Mouse (Mus musculus): ENCODE data around the gene Tysnd1. TPM values are rescaled to one million over a fixed set of nuclear protein-coding genes. Genes with fewer than 3 reads are reported as not detected.

Tysnd1 gene
- polyA plus RNA-seq, 1 experiment: 5.6 TPM

DNA sequence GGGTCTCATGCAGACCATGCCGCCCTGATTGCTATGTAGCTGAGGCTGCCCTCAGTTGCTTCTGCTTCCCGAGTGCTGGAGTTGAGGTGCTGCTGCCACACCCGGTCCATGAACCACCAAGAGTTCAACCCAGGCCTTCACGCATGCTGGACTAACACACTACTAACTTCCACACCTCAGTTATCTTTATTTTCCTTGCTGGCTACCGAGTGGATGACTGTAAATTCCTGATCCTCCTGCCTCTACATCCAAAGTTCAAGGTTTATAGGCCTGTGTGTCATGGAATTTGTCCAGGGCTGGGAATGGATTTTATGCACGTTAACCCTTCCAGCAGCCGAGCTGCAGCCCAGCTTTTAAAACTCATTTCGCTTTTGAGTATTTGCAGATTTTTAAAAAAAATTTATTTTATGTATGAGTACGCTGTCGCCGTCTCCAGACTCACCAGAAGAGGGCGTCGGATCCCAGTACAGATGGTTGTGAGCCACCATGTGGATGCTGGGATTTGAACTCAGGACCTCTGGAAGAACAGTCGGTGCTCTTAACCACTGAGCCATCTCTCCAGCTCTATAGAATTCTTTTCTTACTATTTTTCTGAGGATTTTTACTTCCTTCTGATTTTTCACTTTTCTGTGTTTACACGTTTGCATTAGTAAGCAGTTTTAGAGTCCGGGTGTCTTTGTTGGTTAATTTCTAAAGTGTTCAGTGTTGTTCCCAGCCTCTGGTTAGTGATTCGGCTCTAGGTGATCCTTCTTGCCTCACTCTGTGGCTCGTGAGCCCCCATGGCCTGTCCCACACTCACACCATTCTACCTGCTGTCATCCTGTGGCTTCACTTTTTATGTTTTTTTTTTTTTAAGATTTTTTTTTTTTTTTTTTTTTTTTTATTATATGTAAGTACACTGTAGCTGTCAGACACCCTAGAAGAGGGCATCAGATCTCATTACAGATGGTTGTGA lies 38.1 kb upstream of the Tysnd1 start:
- H3K9me3 ChIP-seq (ENCODE audit: control insufficient read depth, low read length): no peaks in the 10 kb centered on the region
- H3K4me1 ChIP-seq (ENCODE audit: control insufficient read depth): peaks cover 2% of the 10 kb centered on the region; the same call in 1 of the 2 replicates
- TF ChIP-seq TAL1 (IDR thresholded peaks at IDR 0.05; ENCODE audit: low read length) (no peak), GATA1 (IDR thresholded peaks at IDR 0.05; ENCODE audit: low read length) (no peak)
- no peaks in the 10 kb centered on the region for H3K27me3 ChIP-seq (ENCODE audit: control insufficient read depth)
- H3K4me3 ChIP-seq (replicated peaks): no peak overlapping the region
- H3K36me3 ChIP-seq (ENCODE audit: control insufficient read depth): peaks cover 44% of the 10 kb centered on the region

DNA sequence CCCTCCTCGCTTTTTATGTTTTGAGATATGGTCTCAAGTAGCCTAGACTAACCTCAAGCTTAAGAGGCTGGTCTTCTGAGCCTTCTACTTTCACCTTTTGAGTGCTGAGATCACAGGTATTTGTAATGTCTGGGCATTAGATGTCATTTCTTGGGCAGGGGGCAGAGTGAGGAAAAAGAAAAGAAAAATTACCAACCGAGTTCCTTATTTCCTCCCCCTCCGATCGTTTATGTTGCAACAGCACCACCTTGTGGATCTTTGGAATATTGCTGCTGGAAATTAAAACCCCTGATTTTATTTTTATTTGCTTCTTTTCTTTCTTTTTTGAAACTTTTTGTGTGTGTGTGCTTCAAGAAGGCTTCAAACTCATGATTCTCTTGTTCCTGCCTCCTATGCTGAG lies 37.3 kb upstream of the Tysnd1 start:
- Histone ChIP-seq H3K4me1 (ENCODE audit: control insufficient read depth) (peaks cover 2% of the 10 kb centered on the region; the same call in 1 of the 2 replicates), H3K27me3 (ENCODE audit: control insufficient read depth) (no peaks in the 10 kb centered on the region), H3K9me3 (ENCODE audit: control insufficient read depth, low read length) (no peaks in the 10 kb centered on the region), H3K36me3 (ENCODE audit: control insufficient read depth) (peaks cover 49% of the 10 kb centered on the region), H3K4me3 (replicated peaks) (no peak overlapping the region)
- TF ChIP-seq GATA1 (IDR thresholded peaks at IDR 0.05; ENCODE audit: low read length): no peak

DNA sequence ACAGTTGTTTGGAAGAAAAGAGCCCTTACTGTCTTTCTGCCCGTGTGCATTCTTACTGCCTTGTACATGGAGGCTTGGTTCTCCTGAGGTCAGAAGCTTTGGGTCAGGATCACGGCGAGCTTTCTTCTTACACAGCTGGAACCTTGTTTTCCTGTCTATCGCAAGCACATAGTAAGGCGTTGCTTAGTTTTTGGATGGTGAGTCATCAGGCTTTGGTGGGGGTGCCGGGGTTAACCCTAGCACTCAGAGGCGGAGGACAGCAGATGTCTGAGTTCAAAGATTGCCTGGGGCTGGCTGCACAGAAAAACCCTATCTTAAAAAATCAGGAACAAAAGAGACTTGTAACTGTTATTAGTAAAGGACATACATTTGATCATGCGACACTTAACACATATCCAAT lies 33.4 kb upstream of the Tysnd1 start:
- Histone ChIP-seq H3K4me3 (replicated peaks) (no peak overlapping the region), H3K36me3 (ENCODE audit: control insufficient read depth) (peaks cover 63% of the 10 kb centered on the region), H3K4me1 (ENCODE audit: control insufficient read depth) (peaks cover 2% of the 10 kb centered on the region), H3K27me3 (ENCODE audit: control insufficient read depth) (no peaks in the 10 kb centered on the region), H3K9me3 (ENCODE audit: control insufficient read depth, low read length) (no peaks in the 10 kb centered on the region)
- TF ChIP-seq TAL1 (IDR thresholded peaks at IDR 0.05; ENCODE audit: low read length) (no peak), GATA1 (IDR thresholded peaks at IDR 0.05; ENCODE audit: low read length) (no peak)

DNA sequence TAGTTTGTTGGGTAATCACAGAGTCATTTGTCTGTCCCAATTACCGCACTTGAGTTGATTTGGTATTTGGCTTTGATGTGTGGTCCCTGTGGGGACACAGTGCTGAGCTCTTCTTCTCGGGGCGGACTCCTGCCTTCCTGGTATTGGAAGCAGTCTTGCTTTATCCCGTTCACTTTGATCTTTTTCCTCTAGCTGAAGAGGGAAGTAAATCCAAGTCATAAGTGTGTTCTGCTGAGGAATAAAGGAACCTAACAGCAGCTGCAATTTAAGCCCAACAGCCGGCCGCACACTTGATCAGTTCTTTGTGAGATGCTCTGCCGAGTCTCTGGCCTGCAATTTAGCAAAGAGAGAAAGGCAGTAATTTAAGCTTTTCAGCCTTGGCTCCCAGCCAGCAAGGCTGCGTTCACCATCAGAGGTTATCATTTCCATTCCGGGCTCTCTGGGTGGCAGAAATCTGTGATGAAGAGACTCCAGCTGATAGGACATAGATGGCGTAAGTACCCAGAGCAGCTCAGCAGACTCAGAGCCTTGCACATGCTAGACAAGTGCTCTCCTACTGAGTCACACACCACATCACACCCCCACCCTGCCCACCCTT lies 32.8 kb upstream of the Tysnd1 start:
- Histone ChIP-seq H3K36me3 (ENCODE audit: control insufficient read depth) (peaks cover 65% of the 10 kb centered on the region), H3K9me3 (ENCODE audit: control insufficient read depth, low read length) (no peaks in the 10 kb centered on the region), H3K4me1 (ENCODE audit: control insufficient read depth) (peaks cover 2% of the 10 kb centered on the region), H3K4me3 (replicated peaks) (no peak overlapping the region), H3K27me3 (ENCODE audit: control insufficient read depth) (no peaks in the 10 kb centered on the region)
- TF ChIP-seq TAL1 (IDR thresholded peaks at IDR 0.05; ENCODE audit: low read length) (no peak), GATA1 (IDR thresholded peaks at IDR 0.05; ENCODE audit: low read length) (no peak)

DNA sequence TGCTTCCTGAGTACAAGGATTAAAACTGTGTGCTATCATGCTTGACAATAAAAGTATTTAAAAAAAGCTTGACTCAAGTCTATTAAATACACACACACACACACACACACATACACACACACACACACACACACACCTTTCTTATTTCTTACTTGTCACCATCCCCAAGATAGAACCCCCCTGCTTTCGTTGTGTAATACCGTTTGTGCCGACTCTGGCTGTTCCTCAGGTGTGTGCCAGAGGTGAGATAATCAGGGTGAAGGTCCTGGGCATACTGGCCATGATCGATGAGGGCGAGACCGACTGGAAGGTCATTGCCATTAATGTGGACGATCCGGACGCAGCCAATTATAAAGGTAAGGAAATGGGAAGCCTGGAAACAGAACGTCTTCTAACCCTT lies 30.2 kb upstream of the Tysnd1 start:
- Histone ChIP-seq H3K4me3 (replicated peaks) (no peak overlapping the region), H3K36me3 (ENCODE audit: control insufficient read depth) (peaks cover 83% of the 10 kb centered on the region), H3K4me1 (ENCODE audit: control insufficient read depth) (peaks cover 12% of the 10 kb centered on the region), H3K27me3 (ENCODE audit: control insufficient read depth) (no peaks in the 10 kb centered on the region), H3K9me3 (ENCODE audit: control insufficient read depth, low read length) (no peaks in the 10 kb centered on the region)
- TF ChIP-seq GATA1 (IDR thresholded peaks at IDR 0.05; ENCODE audit: low read length): no peak
- no peak for TF ChIP-seq TAL1 (IDR thresholded peaks at IDR 0.05; ENCODE audit: low read length)

DNA sequence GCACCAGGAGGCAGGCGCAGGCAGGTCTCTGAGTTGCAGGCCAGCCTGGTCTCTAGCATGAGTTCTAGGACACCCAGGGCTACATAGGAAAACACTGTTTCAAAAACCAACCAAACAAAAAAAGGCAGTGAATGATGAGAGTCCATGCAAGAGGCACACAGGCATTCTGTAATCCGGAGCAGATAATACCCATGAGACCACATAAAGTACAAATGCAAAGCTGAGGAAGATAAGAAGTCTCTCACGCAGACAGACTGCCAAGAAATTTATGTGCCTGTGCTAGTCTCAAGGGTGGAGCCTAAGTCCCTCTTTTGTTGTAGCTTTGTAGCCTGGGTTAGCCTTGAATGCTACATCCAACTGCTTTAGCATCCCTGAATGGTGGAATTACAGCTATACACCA lies 29.7 kb upstream of the Tysnd1 start:
- no peaks in the 10 kb centered on the region for H3K9me3 ChIP-seq (ENCODE audit: control insufficient read depth, low read length)
- H3K4me1 ChIP-seq (ENCODE audit: control insufficient read depth): peaks cover 18% of the 10 kb centered on the region
- peaks cover 85% of the 10 kb centered on the region for H3K36me3 ChIP-seq (ENCODE audit: control insufficient read depth)
- H3K27me3 ChIP-seq (ENCODE audit: control insufficient read depth): no peaks in the 10 kb centered on the region
- TF ChIP-seq GATA1 (IDR thresholded peaks at IDR 0.05; ENCODE audit: low read length) (no peak), TAL1 (IDR thresholded peaks at IDR 0.05; ENCODE audit: low read length) (no peak)
- no peak overlapping the region for H3K4me3 ChIP-seq (replicated peaks)

DNA sequence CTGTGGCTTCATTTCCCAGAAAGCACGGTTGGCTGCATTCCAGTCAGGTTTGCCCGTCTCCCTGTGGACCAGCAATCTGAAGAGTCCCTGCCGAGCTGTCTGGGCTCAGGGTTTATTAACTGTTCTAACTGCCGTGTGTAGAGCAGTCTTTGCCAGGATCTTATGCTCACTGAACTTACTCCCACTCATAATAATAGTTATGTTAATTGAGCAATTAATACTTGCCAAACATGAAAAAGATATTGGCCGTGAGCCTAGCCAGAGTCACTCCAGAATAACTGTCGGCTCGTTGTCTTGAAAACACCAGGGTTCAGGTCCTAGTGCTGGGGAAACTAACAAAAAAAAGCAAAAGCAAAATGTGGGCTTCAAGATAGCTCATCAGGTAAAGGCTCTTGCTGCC lies 26.0 kb upstream of the Tysnd1 start:
- no peak overlapping the region for H3K4me3 ChIP-seq (replicated peaks)
- H3K27me3 ChIP-seq (ENCODE audit: control insufficient read depth): no peaks in the 10 kb centered on the region
- H3K36me3 ChIP-seq (ENCODE audit: control insufficient read depth): peaks cover 84% of the 10 kb centered on the region
- no peaks in the 10 kb centered on the region for H3K9me3 ChIP-seq (ENCODE audit: control insufficient read depth, low read length)
- H3K4me1 ChIP-seq (ENCODE audit: control insufficient read depth): peaks cover 18% of the 10 kb centered on the region
- TF ChIP-seq GATA1 (IDR thresholded peaks at IDR 0.05; ENCODE audit: low read length): no peak
- no peak for TF ChIP-seq TAL1 (IDR thresholded peaks at IDR 0.05; ENCODE audit: low read length)

DNA sequence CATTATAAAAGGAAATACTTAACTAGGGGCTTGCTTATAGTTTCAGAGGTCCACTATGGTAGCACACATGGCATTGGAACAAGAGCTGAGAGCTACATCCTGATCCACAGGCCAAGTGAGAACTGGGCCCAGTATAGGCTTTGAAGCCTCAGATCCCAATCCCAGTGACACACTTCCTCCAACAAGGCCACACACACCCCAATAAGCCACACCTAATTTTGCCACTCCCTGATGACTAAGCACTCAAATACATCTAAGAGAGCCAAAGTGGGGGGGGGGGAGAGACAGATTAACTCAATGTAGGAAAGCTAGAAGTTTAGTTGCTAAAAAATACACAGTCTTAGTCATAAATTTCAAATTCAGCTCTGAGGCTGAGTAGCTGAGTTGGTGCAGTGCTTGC lies 25.4 kb upstream of the Tysnd1 start:
- H3K27me3 ChIP-seq (ENCODE audit: control insufficient read depth): no peaks in the 10 kb centered on the region
- no peak overlapping the region for H3K4me3 ChIP-seq (replicated peaks)
- no peak for TF ChIP-seq GATA1 (IDR thresholded peaks at IDR 0.05; ENCODE audit: low read length)
- no peak for TF ChIP-seq TAL1 (IDR thresholded peaks at IDR 0.05; ENCODE audit: low read length)
- H3K4me1 ChIP-seq (ENCODE audit: control insufficient read depth): peaks cover 18% of the 10 kb centered on the region
- H3K36me3 ChIP-seq (ENCODE audit: control insufficient read depth): peaks cover 84% of the 10 kb centered on the region
- H3K9me3 ChIP-seq (ENCODE audit: control insufficient read depth, low read length): no peaks in the 10 kb centered on the region

DNA sequence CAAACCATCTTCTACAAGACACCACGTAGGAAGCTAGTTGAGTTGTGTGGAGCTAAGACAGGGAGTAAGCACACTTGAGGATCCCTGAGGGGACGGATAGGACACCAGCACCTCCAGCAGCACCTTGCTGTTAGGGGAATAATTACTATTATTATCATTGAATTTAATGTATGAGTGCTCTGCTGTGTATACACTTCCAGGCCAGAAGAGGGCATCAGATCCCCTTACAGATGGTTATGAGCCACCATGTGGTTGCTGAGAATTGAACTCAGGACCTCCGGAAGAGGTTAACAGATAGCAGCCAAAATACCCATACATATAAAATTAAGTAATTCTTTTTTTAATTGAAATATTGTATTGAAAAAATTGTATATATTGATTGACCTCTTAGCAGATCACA lies 24.6 kb upstream of the Tysnd1 start:
- Histone ChIP-seq H3K36me3 (ENCODE audit: control insufficient read depth) (peaks cover 77% of the 10 kb centered on the region), H3K4me1 (ENCODE audit: control insufficient read depth) (peaks cover 22% of the 10 kb centered on the region), H3K4me3 (replicated peaks) (no peak overlapping the region), H3K9me3 (ENCODE audit: control insufficient read depth, low read length) (no peaks in the 10 kb centered on the region), H3K27me3 (ENCODE audit: control insufficient read depth) (no peaks in the 10 kb centered on the region)
- TF ChIP-seq GATA1 (IDR thresholded peaks at IDR 0.05; ENCODE audit: low read length) (no peak), TAL1 (IDR thresholded peaks at IDR 0.05; ENCODE audit: low read length) (no peak)

All from erythroblast, embryonic 14.5 days (primary cell).